Mouse (Mus musculus) skeletal muscle tissue, adult 2 months (tissue): ENCODE data around the gene Ercc8.
A peak's percentile ranks its signal among the peaks of the same experiment; 100 is the strongest.

Experiments used
- DNase-seq: peaks from one replicate; pipeline ENCODE4 v3.0.0-alpha.2; 2012; ENCODE audit warnings: low read depth, low spot score

Gene Ercc8

GRCm38 (mm10) chr13:108158465-108159240 lies at the start of gene Ercc8, which contains the start of gene Ndufaf2:
Gene Ercc8, plus strand, starts transcription at chr13:108158731.
Gene Ndufaf2, minus strand, starts transcription at chr13:108158623.
- DNase-seq: peak; percentile 95

- no peak for DNase-seq
Observed at GRCm38 (mm10) chr13:108110929-108111328, 47.6 kb upstream of the Ercc8 start.

GRCm38 (mm10) chr13:108113536-108113935 lies 45.0 kb upstream of the Ercc8 start:
- no peak for DNase-seq

GRCm38 (mm10) chr13:108114257-108114656 lies 44.3 kb upstream of the Ercc8 start:
- DNase-seq: no peak

GRCm38 (mm10) chr13:108117654-108118053 lies 40.9 kb upstream of the Ercc8 start:
- DNase-seq: no peak

- no peak for DNase-seq
Observed at GRCm38 (mm10) chr13:108118188-108118587, 40.3 kb upstream of the Ercc8 start.

- no peak for DNase-seq
Observed at GRCm38 (mm10) chr13:108119411-108120310, 38.9 kb upstream of the Ercc8 start.

- no peak for DNase-seq
Observed at GRCm38 (mm10) chr13:108123109-108123723, 35.3 kb upstream of the Ercc8 start.

GRCm38 (mm10) chr13:108124096-108124495 lies 34.4 kb upstream of the Ercc8 start:
- no peak for DNase-seq

- DNase-seq: no peak
Observed at GRCm38 (mm10) chr13:108126246-108126645, 32.3 kb upstream of the Ercc8 start.

- no peak for DNase-seq
Observed at GRCm38 (mm10) chr13:108127130-108127529, 31.4 kb upstream of the Ercc8 start.

GRCm38 (mm10) chr13:108127883-108128282 lies 30.6 kb upstream of the Ercc8 start:
- no peak for DNase-seq

- no peak for DNase-seq
Observed at GRCm38 (mm10) chr13:108129070-108129469, 29.5 kb upstream of the Ercc8 start.

- no peak for DNase-seq
Observed at GRCm38 (mm10) chr13:108130737-108131136, 27.8 kb upstream of the Ercc8 start.

- DNase-seq: no peak
Observed at GRCm38 (mm10) chr13:108132031-108132819, 26.3 kb upstream of the Ercc8 start.

- DNase-seq: no peak
Observed at GRCm38 (mm10) chr13:108135617-108136016, 22.9 kb upstream of the Ercc8 start.

GRCm38 (mm10) chr13:108138403-108138977 lies 20.0 kb upstream of the Ercc8 start:
- DNase-seq: no peak

GRCm38 (mm10) chr13:108144086-108144485 lies 14.4 kb upstream of the Ercc8 start:
- DNase-seq: no peak

- DNase-seq: no peak
Observed at GRCm38 (mm10) chr13:108151782-108152181, 6.7 kb upstream of the Ercc8 start.

GRCm38 (mm10) chr13:108152650-108153372 lies 5.7 kb upstream of the Ercc8 start:
- peak; percentile 31 for DNase-seq
